Mouse (Mus musculus) megakaryocyte, embryonic 14.5 days (primary cell): ENCODE data around the gene Cyb5d1. TPM values are rescaled to one million over a fixed set of nuclear protein-coding genes. Genes with fewer than 3 reads are reported as not detected.
"Not testable (repeated sequence)": the region's sequence is repeated elsewhere in the genome, so short reads cannot be mapped to it uniquely, and the experiment has no call there.

Source experiments
- H3K27me3 ChIP-seq: replicated peaks from 2 replicates; pipeline ENCODE3; 2012; ENCODE audit warnings: inconsistent platforms
- H3K36me3 ChIP-seq: replicated peaks from 2 replicates; pipeline ENCODE3; 2012; ENCODE audit warnings: low read length, inconsistent platforms, mixed read lengths
- H3K4me1 ChIP-seq: 2 replicates; pipeline ENCODE4 v1.6.1; 2012; ENCODE audit warnings: inconsistent platforms
- H3K4me3 ChIP-seq: replicated peaks from 2 replicates; pipeline ENCODE3; 2012; ENCODE audit warnings: moderate library complexity, mild to moderate bottlenecking, inconsistent platforms
- H3K9me3 ChIP-seq: 2 replicates; pipeline ENCODE4 v1.6.1; 2012; ENCODE audit warnings: inconsistent platforms
- FLI1 ChIP-seq: IDR thresholded peaks from 2 replicates; pipeline ENCODE4 v1.6.1; 2012; ENCODE audit warnings: low read length, inconsistent platforms, mixed read lengths
- GATA1 ChIP-seq: IDR thresholded peaks from 3 replicates; pipeline ENCODE4 v1.6.1; 2012; ENCODE audit warnings: mixed read lengths, low read length, inconsistent platforms, borderline replicate concordance
- polyA plus RNA-seq: library from polyadenylated mRNA; stranded (reverse); fragments of >175 nt; gene quantifications from 2 replicates; pipeline ENCODE4 v1.2.3, GENCODE M21; 2012; ENCODE audit warnings: low replicate concordance; ENCODE audit not compliant: insufficient read depth

Cyb5d1 gene
- 0.25 and 2.4 TPM in 2 replicates for polyA plus RNA-seq

DNA sequence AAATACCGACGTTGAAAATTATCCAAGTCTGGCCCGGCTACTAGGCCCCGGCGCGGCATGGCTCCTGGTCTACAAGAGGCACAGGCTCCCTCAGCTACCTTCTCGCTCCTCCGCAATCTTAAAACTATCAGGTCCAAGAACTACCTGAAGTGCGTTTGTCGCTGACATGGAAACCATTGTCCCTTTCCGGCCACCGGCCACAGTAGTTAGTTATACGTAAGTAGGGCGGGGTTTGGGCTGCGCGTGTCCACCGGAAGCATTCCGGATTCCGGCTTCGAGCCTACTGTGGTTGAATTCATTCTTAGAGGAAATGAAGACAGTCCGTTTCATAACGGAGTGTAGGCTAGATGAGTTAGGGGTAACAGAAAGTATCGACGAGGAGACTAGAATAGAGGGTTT is at the start of gene Cyb5d1, which contains the start of gene Naa38:
Cyb5d1 (minus strand) TSS at position 397 of the 399 bp plus-strand sequence.
Naa38 (plus strand) TSS at position 253 of the 399 bp plus-strand sequence.
- peak; percentile 61; the same call in 1 of the 2 replicates for TF ChIP-seq FLI1

DNA sequence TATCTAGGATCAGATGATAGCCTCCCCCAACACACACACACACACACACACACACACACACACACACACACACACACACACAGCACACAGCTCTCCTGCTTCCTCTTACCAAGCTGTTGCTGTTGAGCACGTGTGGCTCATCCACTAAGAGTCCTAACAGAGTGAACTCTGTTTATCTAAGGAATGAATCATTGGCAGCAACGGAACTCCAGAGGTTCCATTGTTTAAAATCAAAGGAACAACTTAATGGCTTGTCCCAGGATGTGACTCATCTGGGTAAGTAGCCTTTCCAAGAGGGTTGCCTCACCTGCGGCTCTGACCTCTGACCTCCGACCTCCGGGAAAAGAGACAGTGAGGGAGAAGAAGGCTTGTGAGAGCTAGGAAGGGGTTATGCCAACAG is 47.9 kb upstream of the Cyb5d1 start:
- Histone ChIP-seq H3K4me1 (peaks cover 8% of the 10 kb centered on the region; the same call in 1 of the 2 replicates), H3K27me3 (peaks cover 45% of the 10 kb centered on the region), H3K36me3 (no peaks in the 10 kb centered on the region), H3K4me3 (no peak overlapping the region), H3K9me3 (peaks cover 9% of the 10 kb centered on the region)
- TF ChIP-seq GATA1 (no peak), FLI1 (no peak)

More for the DNA sequence above, at the start of gene Cyb5d1, which contains the start of gene Naa38:
- H3K4me3 ChIP-seq = peak within 1 kb of the TSS; percentile 100
- not testable (repeated sequence) for H3K27me3 ChIP-seq, H3K9me3 ChIP-seq
- H3K4me1 ChIP-seq = peaks cover 37% of the 10 kb centered on the region
- H3K36me3 ChIP-seq = peaks cover 29% of the 10 kb centered on the region

DNA sequence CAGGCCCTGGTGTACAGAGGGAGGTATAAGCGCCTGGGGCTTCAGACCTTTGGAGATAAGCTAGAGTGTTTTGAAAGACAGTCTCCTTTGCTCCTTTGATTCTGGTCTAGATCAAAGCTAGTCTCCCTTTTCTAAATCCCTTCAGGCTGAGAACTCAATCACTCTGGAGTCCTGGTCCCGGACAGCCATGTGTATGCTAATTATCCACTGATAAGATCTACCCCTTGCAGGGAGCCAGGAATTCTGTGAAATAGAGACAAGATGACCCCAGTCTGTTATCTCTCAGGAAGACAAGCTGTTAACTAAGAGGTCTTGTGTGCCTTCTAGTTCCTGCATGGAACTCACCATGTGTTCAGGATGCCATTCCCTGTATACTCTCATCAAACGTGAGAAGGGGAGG is 41.9 kb upstream of the Cyb5d1 start:
- TF ChIP-seq GATA1 = no peak
- TF ChIP-seq FLI1 = no peak
- Histone ChIP-seq H3K27me3 (peaks cover 66% of the 10 kb centered on the region), H3K36me3 (no peaks in the 10 kb centered on the region), H3K9me3 (no peaks in the 10 kb centered on the region), H3K4me1 (peaks cover 15% of the 10 kb centered on the region), H3K4me3 (no peak overlapping the region)

DNA sequence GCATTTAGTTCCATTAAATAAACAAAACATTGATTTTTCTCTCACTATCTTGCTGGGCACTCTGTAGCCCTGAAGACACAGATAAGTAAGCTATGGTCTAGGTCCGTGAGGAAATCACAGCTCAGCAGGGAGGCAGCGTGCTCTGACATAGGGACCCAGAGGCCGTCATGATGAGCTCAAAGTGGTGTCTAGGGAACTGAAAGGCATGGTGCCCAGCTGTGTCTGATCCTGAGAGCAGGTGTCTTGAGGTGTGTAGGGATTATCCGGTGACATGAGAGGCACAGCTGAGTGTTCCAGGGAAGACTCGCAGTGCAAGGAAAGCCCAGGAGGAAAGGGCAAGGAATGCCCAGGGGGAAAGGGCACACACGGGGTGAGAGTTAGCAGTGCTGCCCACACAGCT is 37.8 kb upstream of the Cyb5d1 start:
- H3K27me3 ChIP-seq = peaks cover 56% of the 10 kb centered on the region
- no peaks in the 10 kb centered on the region for H3K36me3 ChIP-seq
- no peaks in the 10 kb centered on the region for H3K9me3 ChIP-seq
- peaks cover 23% of the 10 kb centered on the region for H3K4me1 ChIP-seq
- no peak for TF ChIP-seq GATA1
- TF ChIP-seq FLI1 = no peak
- no peak overlapping the region for H3K4me3 ChIP-seq

DNA sequence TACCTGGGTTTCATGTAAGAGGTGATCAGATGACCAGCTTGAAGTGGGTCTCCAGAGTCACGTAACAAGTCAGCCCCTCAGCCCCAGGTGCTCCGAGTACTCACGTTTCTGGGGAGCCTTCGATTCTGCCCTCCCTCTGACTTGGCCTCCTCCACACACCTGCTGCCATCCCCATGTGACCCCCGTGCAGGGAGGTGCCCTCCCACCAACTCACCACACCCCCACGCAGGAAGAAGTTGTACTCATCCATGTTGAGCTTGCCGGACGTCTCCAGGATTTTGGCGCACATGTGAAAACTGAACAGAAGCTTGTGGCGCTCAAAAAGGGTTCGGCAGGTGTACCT is 37.2 kb upstream of the Cyb5d1 start:
- no peaks in the 10 kb centered on the region for H3K36me3 ChIP-seq
- no peak overlapping the region for H3K4me3 ChIP-seq
- H3K4me1 ChIP-seq = peaks cover 22% of the 10 kb centered on the region
- TF ChIP-seq FLI1 = no peak
- TF ChIP-seq GATA1 = no peak
- H3K27me3 ChIP-seq = peaks cover 53% of the 10 kb centered on the region
- no peaks in the 10 kb centered on the region for H3K9me3 ChIP-seq

DNA sequence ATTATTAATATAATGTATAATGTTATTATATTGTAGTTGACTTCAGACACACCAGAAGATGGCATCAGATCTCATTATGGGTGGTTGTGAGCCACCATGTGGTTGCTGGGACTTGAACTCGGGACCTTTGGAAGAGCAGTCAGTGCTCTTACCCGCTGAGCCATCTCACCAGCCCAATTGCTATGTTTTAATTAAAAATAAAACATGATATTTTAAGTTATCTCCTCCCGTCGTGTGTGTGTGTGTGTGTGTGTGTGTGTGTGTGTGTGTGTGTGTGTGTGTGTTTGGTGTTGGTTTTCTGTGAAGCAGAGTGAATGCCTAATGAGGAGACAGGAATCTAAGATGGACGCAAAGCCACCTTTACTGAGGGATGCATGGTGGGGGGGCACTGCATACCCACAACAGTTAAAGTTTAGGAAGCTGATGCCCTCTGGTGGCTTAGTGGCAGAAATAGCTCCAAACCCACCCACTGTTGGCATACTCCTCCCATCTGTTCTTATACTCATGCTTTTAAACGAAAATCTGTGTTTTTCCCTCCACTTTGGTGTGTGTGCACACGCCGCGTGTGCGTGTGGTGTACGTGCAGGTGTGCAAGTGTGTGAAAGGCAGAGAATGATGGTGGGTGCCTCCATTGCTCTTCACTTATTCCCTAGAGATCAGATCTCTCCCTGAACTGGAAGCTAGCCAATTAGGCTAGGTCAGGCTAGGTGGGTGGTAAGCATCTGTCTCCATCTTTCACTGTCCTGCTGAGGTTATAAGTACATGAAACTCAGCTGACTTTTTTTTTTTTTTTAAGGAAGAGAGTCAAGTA is 36.6 kb upstream of the Cyb5d1 start:
- H3K9me3 ChIP-seq = no peaks in the 10 kb centered on the region
- no peaks in the 10 kb centered on the region for H3K36me3 ChIP-seq
- peaks cover 47% of the 10 kb centered on the region for H3K27me3 ChIP-seq
- peaks cover 18% of the 10 kb centered on the region for H3K4me1 ChIP-seq
- no peak overlapping the region for H3K4me3 ChIP-seq
- TF ChIP-seq FLI1 (no peak), GATA1 (no peak)

DNA sequence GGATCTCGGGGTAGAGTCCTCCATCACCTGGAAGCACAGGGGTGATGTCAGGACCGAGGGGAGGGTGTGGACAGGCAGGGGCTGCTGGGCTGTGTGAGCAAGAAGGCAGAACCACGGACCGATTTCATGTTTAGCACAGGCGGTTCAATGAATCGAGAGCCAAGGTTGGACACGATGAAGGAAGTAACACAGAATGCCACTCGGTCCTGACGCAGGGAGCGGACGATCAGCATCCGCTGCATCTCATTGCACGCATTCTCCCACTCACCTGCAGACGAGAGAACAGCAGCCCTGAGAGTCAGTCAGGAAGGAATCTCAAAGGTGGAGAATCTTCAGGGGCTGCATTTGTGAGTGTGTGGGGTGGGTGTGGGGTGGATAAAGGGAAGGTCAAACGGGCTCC is 35.2 kb upstream of the Cyb5d1 start:
- no peaks in the 10 kb centered on the region for H3K9me3 ChIP-seq
- TF ChIP-seq FLI1 (no peak), GATA1 (no peak)
- peaks cover 24% of the 10 kb centered on the region for H3K4me1 ChIP-seq
- H3K4me3 ChIP-seq = no peak overlapping the region
- H3K27me3 ChIP-seq = peaks cover 33% of the 10 kb centered on the region
- no peaks in the 10 kb centered on the region for H3K36me3 ChIP-seq

DNA sequence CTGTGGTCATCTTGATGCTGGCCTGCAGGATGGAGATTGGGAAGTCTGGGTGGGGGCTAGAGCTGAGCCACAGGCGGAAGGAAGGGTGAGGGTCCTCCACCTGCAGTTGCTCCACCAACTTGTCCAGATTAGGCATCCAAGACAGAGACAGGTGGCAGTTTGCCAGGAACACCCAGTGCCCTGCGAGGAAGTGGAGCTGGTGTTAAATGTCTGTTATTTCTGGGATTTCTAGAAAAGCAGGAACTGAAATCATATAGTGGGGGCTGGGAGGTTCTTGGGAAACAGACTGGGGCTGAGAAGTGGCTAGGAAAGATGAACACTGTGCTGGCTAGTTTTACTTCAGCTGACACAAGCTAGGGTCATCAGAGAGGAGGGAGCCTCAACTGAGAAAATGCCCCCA is 33.9 kb upstream of the Cyb5d1 start:
- H3K9me3 ChIP-seq = no peaks in the 10 kb centered on the region
- peak overlapping the region; percentile 31 for H3K4me3 ChIP-seq
- H3K36me3 ChIP-seq = no peaks in the 10 kb centered on the region
- TF ChIP-seq FLI1 (no peak), GATA1 (no peak)
- peaks cover 21% of the 10 kb centered on the region for H3K27me3 ChIP-seq
- H3K4me1 ChIP-seq = peaks cover 26% of the 10 kb centered on the region

DNA sequence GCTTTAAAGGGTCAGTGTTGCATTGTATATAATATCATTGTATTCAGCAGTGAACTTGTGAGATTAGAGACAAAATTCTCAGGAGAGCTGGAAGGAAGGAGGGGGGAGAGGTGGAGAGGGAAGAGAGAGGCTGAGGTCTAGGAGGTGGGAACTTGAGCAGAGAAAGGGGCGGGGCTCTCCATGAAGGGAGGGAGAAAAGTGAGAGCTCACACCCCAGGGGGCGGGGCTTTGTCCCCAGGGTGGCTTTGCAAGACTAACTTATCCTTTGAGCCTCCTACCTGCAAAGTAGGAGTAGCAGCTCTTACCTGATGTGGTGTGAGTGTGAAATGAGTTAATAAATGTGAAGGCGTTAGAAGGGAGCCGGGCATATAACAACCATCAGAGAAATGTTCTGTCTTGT is 33.3 kb upstream of the Cyb5d1 start:
- no peaks in the 10 kb centered on the region for H3K9me3 ChIP-seq
- H3K4me1 ChIP-seq = peaks cover 31% of the 10 kb centered on the region
- TF ChIP-seq FLI1 (no peak), GATA1 (no peak)
- H3K36me3 ChIP-seq = no peaks in the 10 kb centered on the region
- no peak overlapping the region for H3K4me3 ChIP-seq
- H3K27me3 ChIP-seq = peaks cover 17% of the 10 kb centered on the region

DNA sequence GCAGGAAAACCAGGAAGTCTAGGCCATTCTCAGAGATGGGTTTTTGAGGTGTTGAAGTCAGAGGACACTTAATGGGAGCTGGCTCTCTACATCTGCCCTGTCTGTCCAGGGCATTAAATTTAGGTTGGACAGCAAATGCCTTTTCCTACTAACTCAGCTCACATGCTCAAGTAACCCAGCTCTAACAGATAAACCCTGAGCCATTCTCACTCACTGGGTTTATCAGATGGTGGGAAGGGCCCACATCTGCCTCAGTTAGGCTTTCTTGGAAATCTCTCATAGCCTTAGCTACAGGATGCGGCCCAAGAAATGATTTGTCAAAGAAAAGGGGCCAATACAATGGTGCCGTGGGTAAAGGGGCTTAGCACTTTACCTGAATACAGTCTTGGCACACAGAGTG is 30.8 kb upstream of the Cyb5d1 start:
- TF ChIP-seq GATA1 (no peak), FLI1 (no peak)
- H3K36me3 ChIP-seq = no peaks in the 10 kb centered on the region
- H3K4me3 ChIP-seq = no peak overlapping the region
- H3K9me3 ChIP-seq = no peaks in the 10 kb centered on the region
- peaks cover 22% of the 10 kb centered on the region for H3K27me3 ChIP-seq
- H3K4me1 ChIP-seq = peaks cover 40% of the 10 kb centered on the region

DNA sequence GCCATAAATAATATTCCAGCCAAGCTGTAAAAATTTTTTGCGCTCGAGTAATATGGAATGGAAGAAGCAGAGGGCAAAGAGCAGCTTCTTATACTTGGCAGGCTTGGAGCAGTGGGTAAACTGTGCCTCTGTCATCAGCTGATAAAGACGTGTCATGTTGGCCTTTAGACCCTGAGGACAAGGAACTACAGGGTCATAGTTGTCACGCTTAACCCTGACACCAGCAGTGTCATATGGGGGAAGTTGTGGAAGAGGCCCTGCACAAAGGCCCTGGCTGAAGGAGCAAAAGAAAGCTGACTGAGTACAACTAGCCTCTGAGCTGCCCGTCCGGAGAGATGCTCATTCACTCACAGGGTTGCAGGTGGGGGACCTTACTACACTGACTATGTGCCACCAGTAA is 28.5 kb upstream of the Cyb5d1 start:
- peaks cover 56% of the 10 kb centered on the region for H3K4me1 ChIP-seq
- peaks cover 27% of the 10 kb centered on the region for H3K27me3 ChIP-seq
- no peaks in the 10 kb centered on the region for H3K36me3 ChIP-seq

More for the DNA sequence above, 28.5 kb upstream of the Cyb5d1 start:
- Histone ChIP-seq H3K9me3 (no peaks in the 10 kb centered on the region), H3K4me3 (peak overlapping the region; percentile 67)
- TF ChIP-seq FLI1 = no peak
- TF ChIP-seq GATA1 = no peak
